Mouse (Mus musculus) hindbrain, embryonic 16.5 days (tissue): ENCODE data around the gene Tdrd5. TPM values are rescaled to one million over a fixed set of nuclear protein-coding genes. Genes with fewer than 3 reads are reported as not detected.

Experiments used
- ATAC-seq: fragments of 200-750 bp; cut with Nextera tagmentation; 2 replicates; pipeline ENCODE4 v1.8.0; 2017; ENCODE audit warnings: moderate TSS enrichment, moderate library complexity
- H3K27ac ChIP-seq: fragments of 300-500 bp; sonication (generic); 2 replicates; pipeline ENCODE4 v1.5.1; 2014; ENCODE audit warnings: low read depth, mild to moderate bottlenecking, control low read depth, low read length, moderate library complexity
- H3K27me3 ChIP-seq: fragments of 300-500 bp; sonication (generic); replicated peaks from 2 replicates; pipeline ENCODE4 v1.6.1; 2014; ENCODE audit warnings: low read length; ENCODE audit not compliant: control insufficient read depth, insufficient read depth
- H3K36me3 ChIP-seq: fragments of 300-500 bp; sonication (generic); 2 replicates; pipeline ENCODE4 v1.6.1; 2014; ENCODE audit warnings: mild to moderate bottlenecking, low read length, moderate library complexity, mixed read lengths; ENCODE audit not compliant: control insufficient read depth, insufficient read depth
- H3K4me1 ChIP-seq: fragments of 300-500 bp; sonication (generic); 2 replicates; pipeline ENCODE4 v1.6.1; 2014; ENCODE audit warnings: low read depth, low read length; ENCODE audit not compliant: control insufficient read depth, insufficient read depth
- H3K4me2 ChIP-seq: fragments of 300-500 bp; sonication (generic); 2 replicates; pipeline ENCODE4 v1.6.1; 2014; ENCODE audit warnings: mild to moderate bottlenecking, low read length, control low read depth, moderate library complexity
- H3K4me3 ChIP-seq: fragments of 300-500 bp; sonication (generic); 2 replicates; pipeline ENCODE4 v1.5.1; 2014; ENCODE audit warnings: mild to moderate bottlenecking, low read length, control low read depth, moderate library complexity
- H3K9ac ChIP-seq: fragments of 300-500 bp; sonication (generic); 2 replicates; pipeline ENCODE4 v1.6.1; 2014; ENCODE audit warnings: low read depth, mild to moderate bottlenecking, control low read depth, low read length, moderate library complexity
- H3K9me3 ChIP-seq: fragments of 300-500 bp; sonication (generic); 2 replicates; pipeline ENCODE4 v1.6.1; 2014; ENCODE audit warnings: mild to moderate bottlenecking, low read length, moderate library complexity; ENCODE audit not compliant: control insufficient read depth
- WGBS: fragments of 180-500 bp; shearing (Covaris S2); extraction: QIAGEN DNeasy Blood & Tissue Kit; methylation state at CpG from one replicate; pipeline ENCODE4 v1.1.7; 2014; 5-methylcytosine and 5-hydroxymethylcytosine counted together
- polyA plus RNA-seq: library from polyadenylated mRNA; unstranded; fragments of >200 nt; fragmentation: Nextera tagmentation; extraction: Ambion mirVana; gene quantifications from 2 replicates; pipeline ENCODE4 v1.2.1, GENCODE M21; 2015

The Tdrd5 gene
- polyA plus RNA-seq, 1 experiment from 2014 or later, result 1.0 TPM

GRCm38 (mm10) chr1:156241035-156241434, 62.4 kb downstream of the Tdrd5 start:
- Histone ChIP-seq H3K27me3 (no peaks in the 10 kb centered on the region), H3K27ac (no peak overlapping the region), H3K4me3 (no peak overlapping the region), H3K4me2 (no peak overlapping the region), H3K9ac (no peak overlapping the region), H3K9me3 (no peaks in the 10 kb centered on the region), H3K36me3 (no peaks in the 10 kb centered on the region), H3K4me1 (0 out of 2 replicates have a peak, but pooled peaks cover 2% of the 10 kb centered on the region)
- ATAC-seq, result peak; percentile 56
- WGBS, result 40% methylated on average over 2 of the region's 2 CpGs

GRCm38 (mm10) chr1:156231122-156231521, 72.3 kb downstream of the Tdrd5 start:
- no peak for ATAC-seq
- Histone ChIP-seq H3K9ac (no peak overlapping the region), H3K4me2 (no peak overlapping the region), H3K4me3 (no peak overlapping the region), H3K4me1 (peaks cover 3% of the 10 kb centered on the region), H3K27ac (no peak overlapping the region; the same call in 1 of the 2 replicates), H3K36me3 (no peaks in the 10 kb centered on the region), H3K9me3 (no peaks in the 10 kb centered on the region), H3K27me3 (no peaks in the 10 kb centered on the region)
- WGBS, result 80% methylated on average over 6 of the region's 6 CpGs

GRCm38 (mm10) chr1:156230339-156231089, 73.0 kb downstream of the Tdrd5 start:
- no peak overlapping the region for H3K4me3 ChIP-seq

GRCm38 (mm10) chr1:156229448-156229847, 74.0 kb downstream of the Tdrd5 start:
- no peak overlapping the region for H3K4me3 ChIP-seq
- H3K4me1 ChIP-seq, result peaks cover 3% of the 10 kb centered on the region
- no peaks in the 10 kb centered on the region for H3K27me3 ChIP-seq
- H3K4me2 ChIP-seq, result no peak overlapping the region
- WGBS, result 20% methylated on average over 7 of the region's 7 CpGs
- no peak overlapping the region for H3K9ac ChIP-seq
- H3K36me3 ChIP-seq, result no peaks in the 10 kb centered on the region
- ATAC-seq, result peak; percentile 27; the same call in 1 of the 2 replicates
- H3K27ac ChIP-seq, result no peak overlapping the region
- no peaks in the 10 kb centered on the region for H3K9me3 ChIP-seq

More at GRCm38 (mm10) chr1:156230339-156231089, 73.0 kb downstream of the Tdrd5 start:
- Histone ChIP-seq H3K36me3 (no peaks in the 10 kb centered on the region), H3K9ac (no peak overlapping the region), H3K4me2 (peak overlapping the region; percentile 23), H3K4me1 (peaks cover 3% of the 10 kb centered on the region), H3K27ac (no peak overlapping the region; the same call in 1 of the 2 replicates), H3K27me3 (no peaks in the 10 kb centered on the region), H3K9me3 (no peaks in the 10 kb centered on the region)
- peak; percentile 70 for ATAC-seq
- WGBS, result 41% methylated on average over 9 of the region's 9 CpGs

- 77% methylated on average over 4 of the region's 4 CpGs for WGBS
- H3K4me3 ChIP-seq, result no peak overlapping the region
- no peak overlapping the region for H3K27ac ChIP-seq
Measured at GRCm38 (mm10) chr1:156228728-156229127, 74.7 kb downstream of the Tdrd5 start.

GRCm38 (mm10) chr1:156226903-156227302, 76.6 kb downstream of the Tdrd5 start:
- WGBS, result 63% methylated on average over 5 of the region's 5 CpGs
- no peak overlapping the region for H3K4me3 ChIP-seq
- H3K27me3 ChIP-seq, result no peaks in the 10 kb centered on the region
- H3K4me1 ChIP-seq, result peaks cover 12% of the 10 kb centered on the region
- no peak overlapping the region for H3K4me2 ChIP-seq
- no peak for ATAC-seq
- no peaks in the 10 kb centered on the region for H3K36me3 ChIP-seq
- no peaks in the 10 kb centered on the region for H3K9me3 ChIP-seq
- no peak overlapping the region for H3K9ac ChIP-seq
- H3K27ac ChIP-seq, result no peak overlapping the region

More at GRCm38 (mm10) chr1:156228728-156229127, 74.7 kb downstream of the Tdrd5 start:
- Histone ChIP-seq H3K36me3 (no peaks in the 10 kb centered on the region), H3K4me1 (peaks cover 3% of the 10 kb centered on the region), H3K9me3 (no peaks in the 10 kb centered on the region), H3K9ac (no peak overlapping the region), H3K27me3 (no peaks in the 10 kb centered on the region), H3K4me2 (no peak overlapping the region)
- no peak for ATAC-seq

- 37% methylated on average over 13 of the region's 13 CpGs for WGBS
- Histone ChIP-seq H3K4me1 (peaks cover 10% of the 10 kb centered on the region), H3K4me3 (no peak overlapping the region), H3K27ac (no peak overlapping the region), H3K9me3 (no peaks in the 10 kb centered on the region), H3K4me2 (no peak overlapping the region), H3K27me3 (no peaks in the 10 kb centered on the region), H3K9ac (no peak overlapping the region), H3K36me3 (no peaks in the 10 kb centered on the region)
- no peak for ATAC-seq
Measured at GRCm38 (mm10) chr1:156222205-156223000, 81.1 kb downstream of the Tdrd5 start.

GRCm38 (mm10) chr1:156221327-156221726, 82.1 kb downstream of the Tdrd5 start:
- Histone ChIP-seq H3K4me1 (peaks cover 10% of the 10 kb centered on the region), H3K9ac (no peak overlapping the region), H3K4me2 (no peak overlapping the region), H3K36me3 (no peaks in the 10 kb centered on the region), H3K9me3 (no peaks in the 10 kb centered on the region), H3K27me3 (no peaks in the 10 kb centered on the region), H3K27ac (no peak overlapping the region), H3K4me3 (no peak overlapping the region)
- 38% methylated on average over 2 of the region's 2 CpGs for WGBS
- ATAC-seq, result peak; percentile 48; the same call in 1 of the 2 replicates

- H3K27me3 ChIP-seq, result no peaks in the 10 kb centered on the region
- H3K4me3 ChIP-seq, result no peak overlapping the region
- H3K9ac ChIP-seq, result no peak overlapping the region
- no peak overlapping the region for H3K27ac ChIP-seq
- H3K4me1 ChIP-seq, result peaks cover 10% of the 10 kb centered on the region
- no peaks in the 10 kb centered on the region for H3K9me3 ChIP-seq
- H3K4me2 ChIP-seq, result no peak overlapping the region
- 77% methylated on average over 2 of the region's 2 CpGs for WGBS
- H3K36me3 ChIP-seq, result no peaks in the 10 kb centered on the region
- ATAC-seq, result no peak
Measured at GRCm38 (mm10) chr1:156218573-156218972, 84.9 kb downstream of the Tdrd5 start.
